Mouse (Mus musculus): ENCODE data around the gene Garnl3. TPM values are rescaled to one million over a fixed set of nuclear protein-coding genes. Genes with fewer than 3 reads are reported as not detected.

The Garnl3 gene
- total and polyA plus RNA-seq, 3 experiments = 2.3 to 3.8 (median 3.6) TPM

GRCm38 (mm10) chr2:33041571-33041970, 89.9 kb downstream of the Garnl3 start:
- intact Hi-C loops (cut with DNase I) = no loop called here
- H3K27me3 ChIP-seq (ENCODE audit: control insufficient read depth, insufficient read depth, low read length) = no peaks in the 10 kb centered on the region
- 47% methylated on average over 3 of the region's 3 CpGs for WGBS
- no peak for DNase-seq
- H3K9ac ChIP-seq (ENCODE audit: low read depth, low read length) = no peak overlapping the region
- H3K4me1 ChIP-seq (ENCODE audit: control insufficient read depth, insufficient read depth, low read length) = no peaks in the 10 kb centered on the region
- H3K79me2 ChIP-seq (replicated peaks; ENCODE audit: control insufficient read depth, insufficient read depth, low read length) = no peaks in the 10 kb centered on the region
- H3K36me3 ChIP-seq (ENCODE audit: control insufficient read depth, insufficient read depth, low read length) = no peaks in the 10 kb centered on the region
- H3K27ac ChIP-seq = no peak overlapping the region
- TF ChIP-seq CTCF (IDR thresholded peaks at IDR 0.05) = no peak
- TF ChIP-seq POLR2A (IDR thresholded peaks at IDR 0.05; ENCODE audit: insufficient read depth, low read depth, low read length) = no peak
- no peak for TF ChIP-seq EP300 (IDR thresholded peaks at IDR 0.05; ENCODE audit: insufficient read depth, low read depth, low read length)
- H3K4me3 ChIP-seq = no peak overlapping the region

DNA sequence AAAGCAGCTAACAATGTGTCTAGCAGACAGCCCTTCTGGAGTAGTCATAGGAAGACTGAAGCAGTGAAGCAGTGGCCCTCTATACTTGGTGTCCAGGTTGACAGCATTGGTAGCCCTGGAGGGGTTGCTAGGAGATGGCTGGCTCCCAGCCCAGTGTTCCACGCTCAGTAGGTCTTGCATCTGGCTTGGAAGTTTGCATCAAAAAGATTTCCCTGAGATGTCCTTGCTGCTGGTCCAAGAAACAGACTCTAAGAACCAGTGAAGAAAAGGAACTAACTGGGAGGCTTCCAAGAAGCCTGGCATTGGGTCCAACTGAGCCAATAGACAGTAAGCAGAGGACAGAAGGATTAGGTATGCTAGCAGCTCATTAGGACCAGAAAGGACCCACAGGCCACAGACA, 94.0 kb downstream of the Garnl3 start:
- Histone ChIP-seq H3K4me1 (ENCODE audit: control insufficient read depth, insufficient read depth, low read length) (no peaks in the 10 kb centered on the region), H3K4me3 (no peak overlapping the region), H3K79me2 (replicated peaks; ENCODE audit: control insufficient read depth, insufficient read depth, low read length) (no peaks in the 10 kb centered on the region), H3K36me3 (ENCODE audit: control insufficient read depth, insufficient read depth, low read length) (no peaks in the 10 kb centered on the region), H3K9ac (ENCODE audit: low read depth, low read length) (no peak overlapping the region), H3K27me3 (ENCODE audit: control insufficient read depth, insufficient read depth, low read length) (no peaks in the 10 kb centered on the region), H3K27ac (no peak overlapping the region)
- WGBS = 45% methylated on average over 1 of the region's 1 CpGs
- DNase-seq = no peak
- TF ChIP-seq CTCF (IDR thresholded peaks at IDR 0.05) = no peak
- intact Hi-C loops (cut with DNase I) = no loop called here

DNA sequence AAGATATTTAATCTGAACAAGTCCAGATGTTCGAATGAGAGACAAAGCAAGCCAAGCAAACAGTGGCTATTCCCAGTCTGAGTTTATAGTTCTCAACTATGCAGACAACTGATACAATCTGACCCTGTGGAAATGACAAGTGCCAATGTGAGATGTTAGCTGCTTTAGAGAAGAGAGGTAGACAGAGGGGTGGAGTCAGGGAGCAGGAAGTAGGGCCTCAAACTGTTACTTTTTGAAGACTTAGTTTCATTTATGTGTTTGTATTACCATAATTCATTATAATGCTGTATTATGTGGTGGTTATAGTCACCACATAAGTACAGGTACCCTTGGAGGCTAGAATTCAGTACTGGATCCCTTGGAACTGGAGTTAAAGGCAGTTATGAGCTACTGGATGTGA, 96.2 kb downstream of the Garnl3 start:
- DNase-seq = no peak
- no peaks in the 10 kb centered on the region for H3K36me3 ChIP-seq (ENCODE audit: control insufficient read depth, insufficient read depth, low read length)
- no peaks in the 10 kb centered on the region for H3K27me3 ChIP-seq (ENCODE audit: control insufficient read depth, insufficient read depth, low read length)
- TF ChIP-seq EP300 (IDR thresholded peaks at IDR 0.05; ENCODE audit: insufficient read depth, low read depth, low read length) = no peak
- TF ChIP-seq CTCF (IDR thresholded peaks at IDR 0.05) = no peak
- TF ChIP-seq POLR2A (IDR thresholded peaks at IDR 0.05; ENCODE audit: insufficient read depth, low read depth, low read length) = no peak
- no peak overlapping the region for H3K27ac ChIP-seq
- no peak overlapping the region for H3K9ac ChIP-seq (ENCODE audit: low read depth, low read length)
- H3K4me1 ChIP-seq (ENCODE audit: control insufficient read depth, insufficient read depth, low read length) = no peaks in the 10 kb centered on the region
- intact Hi-C loops (cut with DNase I) = no loop called here
- no peaks in the 10 kb centered on the region for H3K79me2 ChIP-seq (replicated peaks; ENCODE audit: control insufficient read depth, insufficient read depth, low read length)
- no peak overlapping the region for H3K4me3 ChIP-seq
- 33% methylated on average over 1 of the region's 1 CpGs for WGBS

DNA sequence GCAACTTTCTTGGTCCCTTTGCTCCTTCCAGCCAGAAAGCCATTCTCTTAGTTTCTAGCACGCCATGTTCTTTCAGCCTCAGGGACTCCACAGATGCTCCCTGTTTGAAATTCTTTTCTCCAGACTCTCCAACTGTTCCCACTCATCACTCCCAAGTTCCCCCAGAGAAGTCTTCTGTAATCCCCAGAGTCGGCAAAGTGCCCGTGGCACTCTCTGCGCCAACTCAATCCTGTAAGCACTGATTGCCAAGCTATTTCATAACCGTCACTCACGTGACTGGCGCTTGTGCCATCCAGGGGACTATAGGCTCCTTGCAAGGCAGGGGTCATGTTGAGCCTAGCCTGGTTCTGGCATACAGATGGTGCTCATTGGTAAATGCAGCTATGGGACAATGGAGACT, 98.2 kb downstream of the Garnl3 start:
- Histone ChIP-seq H3K27ac (no peak overlapping the region), H3K4me1 (ENCODE audit: control insufficient read depth, insufficient read depth, low read length) (no peaks in the 10 kb centered on the region), H3K36me3 (ENCODE audit: control insufficient read depth, insufficient read depth, low read length) (no peaks in the 10 kb centered on the region), H3K27me3 (ENCODE audit: control insufficient read depth, insufficient read depth, low read length) (no peaks in the 10 kb centered on the region), H3K9ac (ENCODE audit: low read depth, low read length) (no peak overlapping the region), H3K4me3 (no peak overlapping the region), H3K79me2 (replicated peaks; ENCODE audit: control insufficient read depth, insufficient read depth, low read length) (no peaks in the 10 kb centered on the region)
- TF ChIP-seq EP300 (IDR thresholded peaks at IDR 0.05; ENCODE audit: insufficient read depth, low read depth, low read length) (no peak), POLR2A (IDR thresholded peaks at IDR 0.05; ENCODE audit: insufficient read depth, low read depth, low read length) (no peak), CTCF (IDR thresholded peaks at IDR 0.05) (no peak)
- DNase-seq = peak in 1 of 2 experiments; percentile 32
- intact Hi-C loops (cut with DNase I) = no loop called here
- WGBS = 89% methylated on average over 7 of the region's 7 CpGs

- WGBS = 82% methylated on average over 5 of the region's 5 CpGs
- Histone ChIP-seq H3K4me1 (ENCODE audit: control insufficient read depth, insufficient read depth, low read length) (no peaks in the 10 kb centered on the region), H3K36me3 (ENCODE audit: control insufficient read depth, insufficient read depth, low read length) (no peaks in the 10 kb centered on the region), H3K4me3 (no peak overlapping the region), H3K79me2 (replicated peaks; ENCODE audit: control insufficient read depth, insufficient read depth, low read length) (no peaks in the 10 kb centered on the region), H3K9ac (ENCODE audit: low read depth, low read length) (no peak overlapping the region), H3K27ac (no peak overlapping the region), H3K27me3 (ENCODE audit: control insufficient read depth, insufficient read depth, low read length) (no peaks in the 10 kb centered on the region)
- no peak for DNase-seq
- TF ChIP-seq EP300 (IDR thresholded peaks at IDR 0.05; ENCODE audit: insufficient read depth, low read depth, low read length) (no peak), CTCF (IDR thresholded peaks at IDR 0.05) (no peak), POLR2A (IDR thresholded peaks at IDR 0.05; ENCODE audit: insufficient read depth, low read depth, low read length) (no peak)
- intact Hi-C loops (cut with DNase I) = no loop called here
Measured at GRCm38 (mm10) chr2:33032391-33033062, 98.9 kb downstream of the Garnl3 start.

- H3K4me1 ChIP-seq (ENCODE audit: control insufficient read depth, insufficient read depth, low read length) = peaks cover 1% of the 10 kb centered on the region; the same call in 1 of the 2 replicates
- 57% methylated on average over 4 of the region's 4 CpGs for WGBS
- H3K4me3 ChIP-seq = no peak overlapping the region
- H3K9ac ChIP-seq (ENCODE audit: low read depth, low read length) = no peak overlapping the region
- H3K27ac ChIP-seq = no peak overlapping the region
- H3K79me2 ChIP-seq (replicated peaks; ENCODE audit: control insufficient read depth, insufficient read depth, low read length) = no peaks in the 10 kb centered on the region
- H3K27me3 ChIP-seq (ENCODE audit: control insufficient read depth, insufficient read depth, low read length) = no peaks in the 10 kb centered on the region
- DNase-seq = peak in 1 of 2 experiments; percentile 19
- no peaks in the 10 kb centered on the region for H3K36me3 ChIP-seq (ENCODE audit: control insufficient read depth, insufficient read depth, low read length)
- no peak for TF ChIP-seq EP300 (IDR thresholded peaks at IDR 0.05; ENCODE audit: insufficient read depth, low read depth, low read length)
- intact Hi-C loops (cut with DNase I) = no loop called here
Measured at GRCm38 (mm10) chr2:33025040-33025439, 106.4 kb downstream of the Garnl3 start.
